Mouse (Mus musculus): ENCODE results near the gene Tecr.
A peak's percentile ranks its signal among the peaks of the same experiment; 100 is the strongest.
"Not testable (repeated sequence)": the region's sequence is repeated elsewhere in the genome, so short reads cannot be mapped to it uniquely, and the experiment has no call there.

The Tecr gene

GRCm38 (mm10) chr8:83582226-83582625 lies 25.5 kb downstream of the Tecr start:
- DNase-seq (ENCODE audit: low read depth, low spot score) = no peak

- DNase-seq (ENCODE audit: low read depth, low spot score) = peak; percentile 31
Observed at GRCm38 (mm10) chr8:83580826-83581225, 26.9 kb downstream of the Tecr start.

GRCm38 (mm10) chr8:83579676-83580075 lies 28.1 kb downstream of the Tecr start:
- peak; percentile 2 for DNase-seq (ENCODE audit: low read depth, low spot score)

GRCm38 (mm10) chr8:83578131-83579055 lies 29.4 kb downstream of the Tecr start:
- peak; percentile 30 for DNase-seq (ENCODE audit: low read depth, low spot score)

GRCm38 (mm10) chr8:83577384-83577791 lies 30.4 kb downstream of the Tecr start:
- peak; percentile 22 for DNase-seq (ENCODE audit: low read depth, low spot score)

- peak; percentile 1 for DNase-seq (ENCODE audit: low read depth, low spot score)
Observed at GRCm38 (mm10) chr8:83576921-83577320, 30.9 kb downstream of the Tecr start.

- peak; percentile 14 for DNase-seq (ENCODE audit: low read depth, low spot score)
Observed at GRCm38 (mm10) chr8:83576516-83576895, 31.3 kb downstream of the Tecr start.

- peak; percentile 35 for DNase-seq (ENCODE audit: low read depth, low spot score)
Observed at GRCm38 (mm10) chr8:83575561-83576515, 31.9 kb downstream of the Tecr start.

GRCm38 (mm10) chr8:83574631-83575315 lies 33.0 kb downstream of the Tecr start:
- peak; percentile 24 for DNase-seq (ENCODE audit: low read depth, low spot score)

GRCm38 (mm10) chr8:83573140-83573875 lies 34.5 kb downstream of the Tecr start:
- peak; percentile 46 for DNase-seq (ENCODE audit: low read depth, low spot score)

- DNase-seq (ENCODE audit: low read depth, low spot score) = no peak
Observed at GRCm38 (mm10) chr8:83572246-83572812, 35.4 kb downstream of the Tecr start.

- DNase-seq (ENCODE audit: low read depth, low spot score) = no peak
Observed at GRCm38 (mm10) chr8:83571791-83572190, 36.0 kb downstream of the Tecr start.

- DNase-seq (ENCODE audit: low read depth, low spot score) = not testable (repeated sequence)
Observed at GRCm38 (mm10) chr8:83571001-83571340, 36.8 kb downstream of the Tecr start.

- peak; percentile 10 for DNase-seq (ENCODE audit: low read depth, low spot score)
Observed at GRCm38 (mm10) chr8:83570272-83571000, 37.3 kb downstream of the Tecr start.

- DNase-seq (ENCODE audit: low read depth, low spot score) = peak; percentile 6
Observed at GRCm38 (mm10) chr8:83569165-83569564, 38.6 kb downstream of the Tecr start.

GRCm38 (mm10) chr8:83568755-83569154 lies 39.0 kb downstream of the Tecr start:
- DNase-seq (ENCODE audit: low read depth, low spot score) = peak; percentile 2

GRCm38 (mm10) chr8:83568128-83568527 lies 39.6 kb downstream of the Tecr start:
- DNase-seq (ENCODE audit: low read depth, low spot score) = peak; percentile 5

- peak; percentile 12 for DNase-seq (ENCODE audit: low read depth, low spot score)
Observed at GRCm38 (mm10) chr8:83567668-83568067, 40.1 kb downstream of the Tecr start.

- peak; percentile 96 for DNase-seq (ENCODE audit: low read depth, low spot score)
Observed at GRCm38 (mm10) chr8:83566469-83567395, 41.0 kb downstream of the Tecr start, which contains the start of gene Ndufb7. Gene Ndufb7, plus strand, starts transcription at chr8:83566671.
